Mouse (Mus musculus): Measurements from ENCODE around the gene Sh3kbp1.

Sh3kbp1 gene

DNA sequence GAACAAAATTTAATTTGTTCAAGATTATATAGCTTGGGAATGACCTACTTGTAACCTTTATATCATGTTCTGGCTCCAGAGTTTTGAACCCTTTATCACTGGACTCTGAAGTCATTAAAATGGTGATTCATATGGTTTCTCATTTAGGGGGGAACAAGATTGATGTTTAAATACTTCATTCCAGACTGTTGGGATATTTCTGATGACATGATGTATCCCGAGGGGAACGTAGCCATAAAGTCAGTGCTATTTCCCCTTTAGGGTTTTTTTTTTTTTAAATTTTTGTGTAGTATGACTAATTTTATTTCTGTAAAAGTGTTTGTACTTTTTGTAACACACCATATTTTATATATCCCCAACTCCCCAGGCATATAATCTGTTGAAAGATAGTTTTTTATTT lies 212.7 kb downstream of the Sh3kbp1 start:
- no peak for DNase-seq (ENCODE audit: low read depth)

DNA sequence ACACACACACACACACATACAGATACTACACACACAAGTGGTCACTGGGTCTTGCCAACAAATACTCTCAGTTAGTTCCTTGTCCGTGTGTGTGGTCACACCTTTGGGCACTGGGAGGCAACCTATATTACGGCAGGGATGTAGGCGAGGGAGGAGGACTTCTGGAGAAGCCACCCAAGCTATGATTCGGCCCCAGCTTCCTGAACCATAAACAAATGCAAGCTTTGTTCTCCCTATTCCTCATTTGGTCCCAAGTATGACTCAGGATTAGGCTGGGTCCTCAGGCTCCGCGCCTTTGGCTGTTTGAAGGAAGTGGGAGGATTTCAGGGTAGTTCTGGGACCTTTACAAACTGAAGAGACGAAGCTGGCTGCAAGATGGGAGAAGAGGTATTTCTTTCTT lies 213.2 kb downstream of the Sh3kbp1 start:
- no peak for DNase-seq (ENCODE audit: low read depth)

DNA sequence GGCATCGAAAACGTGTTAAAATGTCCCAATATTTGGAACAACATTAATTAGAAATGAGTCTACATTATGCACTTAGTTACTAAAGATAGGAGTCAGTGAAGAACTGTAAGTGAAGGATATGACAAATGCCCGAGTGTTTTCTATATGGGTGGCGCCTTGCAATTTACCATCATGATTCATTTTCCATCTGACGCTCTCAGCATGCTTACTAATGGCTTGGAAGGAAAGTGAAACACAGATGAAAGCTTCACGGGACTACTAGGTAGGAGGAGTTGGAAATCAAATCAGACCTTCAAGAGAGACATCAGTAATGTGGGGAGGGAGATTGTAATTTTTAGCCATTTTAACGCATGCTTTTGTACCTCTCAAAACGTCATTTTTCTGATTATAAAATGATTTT lies 223.7 kb downstream of the Sh3kbp1 start:
- DNase-seq (ENCODE audit: low read depth), result no peak

DNA sequence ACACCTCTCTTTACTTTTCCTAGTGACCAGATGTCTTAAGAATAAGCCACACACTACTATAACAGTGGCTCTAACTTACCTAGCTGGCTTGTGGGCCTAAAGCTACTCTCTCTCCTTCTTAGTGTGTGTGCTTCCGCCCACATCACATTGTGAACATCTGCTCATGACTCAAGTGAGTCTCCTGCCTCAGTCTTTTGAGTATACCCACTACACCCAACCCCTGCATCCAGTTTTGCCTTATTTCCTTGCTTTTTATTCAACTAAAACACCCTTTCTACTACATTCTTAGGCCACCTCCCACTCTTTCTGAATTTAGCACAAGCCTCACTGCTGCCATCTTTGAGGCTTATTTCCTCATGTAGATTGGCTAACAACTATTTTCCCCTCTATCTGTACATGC lies 229.8 kb downstream of the Sh3kbp1 start:
- DNase-seq (ENCODE audit: low read depth), result no peak

DNA sequence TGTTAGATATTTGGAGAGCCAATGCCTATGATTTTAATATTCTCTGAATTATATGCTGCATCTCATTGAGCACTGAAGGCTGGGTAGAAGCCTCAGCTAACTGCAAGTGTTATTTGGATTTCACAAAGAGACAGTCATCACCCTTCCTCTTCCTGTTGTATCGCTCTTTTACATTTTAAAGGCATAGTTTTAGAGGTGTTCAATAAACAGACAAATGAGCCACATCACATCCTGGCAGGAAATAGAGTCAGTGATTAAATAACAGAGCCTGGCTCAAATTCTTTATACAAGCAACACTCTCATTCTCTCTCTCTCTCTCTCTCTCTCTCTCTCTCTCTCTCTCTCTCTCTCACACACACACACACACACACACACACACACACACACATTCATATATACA lies 231.1 kb downstream of the Sh3kbp1 start:
- DNase-seq (ENCODE audit: low read depth), result no peak

DNA sequence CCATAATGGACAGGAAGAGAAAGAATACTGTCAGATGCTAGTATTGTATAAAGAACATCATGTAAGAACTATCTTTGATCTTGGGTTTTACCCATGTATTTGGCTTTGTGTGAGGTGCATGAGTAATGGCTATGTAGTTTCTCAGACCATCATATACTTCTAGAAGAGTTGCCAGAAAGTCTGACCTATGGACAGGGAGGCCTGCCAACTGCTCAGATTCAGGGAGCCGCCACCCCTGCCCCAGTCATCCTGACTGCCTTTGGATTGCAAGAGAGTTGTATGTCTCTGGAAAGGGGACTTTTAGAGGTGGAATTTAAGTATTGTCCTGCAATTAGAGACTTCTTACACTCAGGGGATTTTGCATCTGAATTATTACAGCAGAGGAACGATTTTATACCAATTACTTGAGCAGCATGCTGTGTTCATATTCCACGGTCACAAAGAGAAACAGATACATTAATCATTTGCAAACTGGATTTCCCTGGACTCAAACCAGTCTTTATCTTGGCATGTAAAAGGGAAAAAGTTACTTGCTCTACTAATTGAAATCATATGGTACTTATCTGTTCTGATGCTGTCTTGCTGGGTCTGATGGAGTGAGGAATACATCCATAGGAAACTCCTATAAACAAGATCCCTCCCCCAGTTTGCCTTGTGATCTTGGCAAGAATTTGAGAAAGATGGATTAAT lies 233.9 kb downstream of the Sh3kbp1 start:
- DNase-seq (ENCODE audit: low read depth), result no peak

DNA sequence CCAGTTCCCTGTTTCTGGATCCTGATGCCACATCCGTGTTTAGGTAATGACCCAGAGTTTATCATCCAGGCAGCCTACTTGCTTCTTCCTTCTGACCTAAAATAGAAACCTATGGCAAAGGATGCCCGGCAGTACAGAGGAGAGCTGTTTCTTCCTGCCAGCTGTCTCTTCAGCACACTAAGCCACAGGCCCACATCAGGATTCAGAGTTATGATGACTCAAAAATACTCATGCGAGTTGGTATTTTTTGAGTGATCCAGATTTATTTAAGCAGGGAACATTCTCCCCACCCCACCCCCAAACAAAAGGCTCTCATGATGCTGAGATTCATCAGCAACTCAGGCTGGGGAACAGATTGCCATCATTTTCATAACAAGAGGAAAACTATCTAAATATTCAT lies 240.6 kb downstream of the Sh3kbp1 start:
- DNase-seq (ENCODE audit: low read depth), result no peak

DNA sequence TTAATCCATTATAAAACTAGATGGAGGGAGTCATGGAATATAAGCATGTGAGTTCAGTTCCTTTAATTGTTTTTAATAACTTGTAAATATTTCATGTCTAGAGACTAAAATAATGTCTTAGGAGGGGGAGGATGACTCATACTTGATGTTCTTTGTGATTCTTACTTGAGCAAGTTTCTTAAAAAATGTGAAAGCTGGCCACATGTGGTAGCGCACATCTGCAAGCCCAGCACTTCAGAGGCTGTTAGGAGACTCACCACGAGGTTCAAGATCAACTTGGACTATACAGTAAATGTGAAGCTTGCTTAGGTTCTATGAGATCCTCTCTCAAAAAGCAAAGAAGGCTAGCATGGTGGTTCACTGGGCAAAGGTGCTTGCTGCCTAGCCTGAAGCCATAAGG lies 245.4 kb downstream of the Sh3kbp1 start:
- DNase-seq (ENCODE audit: low read depth), result no peak

DNA sequence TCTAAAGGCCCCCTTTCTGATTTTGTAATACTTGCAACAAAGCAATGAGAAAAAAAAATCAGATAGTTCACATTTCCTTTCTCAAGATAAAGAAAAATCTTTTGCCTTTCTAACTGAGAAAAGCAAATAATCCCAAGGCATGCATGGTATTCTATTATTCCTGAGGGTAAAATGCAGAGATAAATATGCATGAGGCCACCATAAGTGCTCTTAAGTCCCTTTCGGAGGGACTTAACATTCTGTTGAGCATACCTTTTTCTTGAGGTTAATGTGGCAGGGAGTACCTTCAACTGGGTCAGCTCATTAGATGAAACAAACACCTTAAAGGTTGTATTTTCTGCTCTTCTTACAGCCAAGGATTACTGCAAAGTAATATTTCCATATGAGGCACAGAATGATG lies 250.7 kb downstream of the Sh3kbp1 start:
- no peak for DNase-seq (ENCODE audit: low read depth)

DNA sequence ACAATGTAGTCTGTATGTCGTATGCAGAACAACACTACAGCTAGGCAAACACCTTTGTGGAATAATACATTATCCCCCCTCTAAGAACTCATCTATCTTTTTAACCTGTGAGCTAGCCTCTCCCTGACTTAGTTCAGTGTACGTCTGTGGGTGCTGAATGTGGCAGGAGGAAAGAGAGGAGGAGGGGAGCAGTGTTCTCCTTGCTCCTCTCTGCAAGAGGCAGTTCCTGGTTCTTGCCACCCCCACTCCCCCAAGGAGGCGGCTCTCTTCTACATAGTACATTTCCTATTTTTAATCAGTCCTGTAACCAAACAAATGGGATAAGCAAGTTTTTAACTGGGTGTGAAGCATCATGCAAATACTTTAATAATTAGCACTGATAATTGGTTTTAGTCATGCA lies 252.4 kb downstream of the Sh3kbp1 start:
- no peak for DNase-seq (ENCODE audit: low read depth)

DNA sequence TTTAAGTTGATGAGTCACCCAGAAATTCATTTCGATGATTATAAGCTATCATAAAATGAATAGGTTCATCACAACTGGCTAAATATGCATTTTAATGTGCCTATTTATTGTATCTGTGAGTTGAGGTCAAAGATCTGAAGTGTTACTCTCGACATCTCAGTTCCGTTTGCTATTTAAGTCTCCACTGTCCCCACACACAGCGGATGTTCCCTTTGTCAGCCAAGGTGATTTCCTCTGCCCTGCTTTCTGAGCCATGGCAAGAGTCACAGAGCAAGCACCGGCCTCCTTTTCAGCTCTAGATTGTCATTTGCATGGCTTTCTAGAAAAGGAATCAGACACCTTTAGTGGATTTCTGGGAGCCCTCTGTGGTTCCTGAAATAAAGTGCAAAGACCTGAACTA lies 254.5 kb downstream of the Sh3kbp1 start:
- no peak for DNase-seq (ENCODE audit: low read depth)

DNA sequence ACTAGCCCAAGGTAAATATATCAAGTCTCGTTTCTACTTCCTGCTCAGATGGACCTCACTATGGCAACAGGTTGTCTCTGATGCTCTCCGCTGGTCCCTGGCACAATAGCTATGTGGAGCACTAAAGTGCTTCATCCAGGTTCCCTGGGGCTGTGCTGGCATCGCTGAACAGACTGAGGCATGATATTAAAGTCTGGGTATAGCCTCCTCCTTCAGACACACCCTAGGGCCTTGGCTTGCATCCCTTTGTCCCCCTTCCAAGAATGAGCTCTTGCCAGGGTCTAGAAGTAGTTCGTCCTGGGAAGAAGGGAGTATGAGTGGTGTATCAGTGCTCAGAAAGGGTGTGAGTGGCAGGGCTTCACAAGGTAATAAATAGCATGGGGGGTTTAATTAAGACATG lies 269.5 kb downstream of the Sh3kbp1 start:
- DNase-seq (ENCODE audit: low read depth), result no peak

DNA sequence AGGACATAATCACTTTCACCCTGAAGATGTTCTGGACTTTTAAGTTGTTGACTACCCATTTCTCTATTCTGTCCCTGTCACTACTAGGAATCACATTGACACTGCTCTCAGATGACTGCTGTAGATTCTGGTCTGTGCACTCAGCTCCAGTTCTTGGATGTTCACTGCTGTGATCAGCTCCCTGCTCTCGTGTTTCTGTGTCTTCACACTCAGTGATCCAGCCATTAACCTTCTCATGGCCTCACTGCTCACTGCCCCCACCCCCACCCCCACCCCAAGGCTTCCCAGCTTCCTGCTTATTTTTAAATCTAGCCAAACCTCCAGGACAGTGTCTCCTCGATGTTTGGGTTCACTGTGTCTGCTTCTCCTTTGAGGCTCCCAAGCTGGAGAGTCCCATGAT lies 271.0 kb downstream of the Sh3kbp1 start:
- no peak for DNase-seq (ENCODE audit: low read depth)

DNA sequence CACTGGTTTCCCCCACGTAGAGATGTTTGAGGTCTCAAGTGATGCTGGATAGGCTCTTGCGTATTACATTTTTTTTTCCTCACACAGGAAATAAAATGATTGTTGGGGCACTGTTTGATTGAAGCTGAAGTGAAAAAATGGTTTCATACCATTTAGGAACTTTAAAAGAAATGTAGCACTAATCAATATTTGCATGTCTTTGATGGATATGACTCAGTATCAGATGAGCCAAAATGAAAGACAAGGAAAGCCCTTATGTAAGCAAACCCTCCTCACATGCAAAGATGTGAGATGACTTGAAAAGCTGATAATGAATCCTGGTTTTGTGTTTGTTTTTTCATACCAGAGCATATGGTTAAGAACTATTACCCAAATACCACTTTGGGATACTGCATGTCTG lies 272.0 kb downstream of the Sh3kbp1 start:
- DNase-seq (ENCODE audit: low read depth), result no peak

DNA sequence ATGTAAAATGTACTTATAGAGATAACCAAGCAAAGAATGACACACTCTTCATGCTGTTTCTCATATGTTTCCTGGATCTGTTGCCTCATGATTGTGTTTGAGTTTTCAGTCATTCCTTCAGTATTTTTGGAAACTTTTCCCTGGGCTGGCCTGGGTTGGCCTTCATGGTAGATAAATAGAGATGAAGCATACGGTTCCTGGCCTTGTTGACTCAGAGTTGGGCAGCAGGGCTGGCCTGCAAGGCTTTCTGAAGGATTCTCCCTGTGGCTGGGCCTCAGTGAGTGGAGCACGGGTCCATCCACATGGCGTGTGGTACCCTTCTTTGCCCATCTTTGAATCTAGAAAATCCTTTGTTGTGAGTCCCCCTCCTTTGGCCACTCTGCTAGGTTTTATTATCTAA lies 276.3 kb downstream of the Sh3kbp1 start:
- DNase-seq (ENCODE audit: low read depth), result no peak

DNA sequence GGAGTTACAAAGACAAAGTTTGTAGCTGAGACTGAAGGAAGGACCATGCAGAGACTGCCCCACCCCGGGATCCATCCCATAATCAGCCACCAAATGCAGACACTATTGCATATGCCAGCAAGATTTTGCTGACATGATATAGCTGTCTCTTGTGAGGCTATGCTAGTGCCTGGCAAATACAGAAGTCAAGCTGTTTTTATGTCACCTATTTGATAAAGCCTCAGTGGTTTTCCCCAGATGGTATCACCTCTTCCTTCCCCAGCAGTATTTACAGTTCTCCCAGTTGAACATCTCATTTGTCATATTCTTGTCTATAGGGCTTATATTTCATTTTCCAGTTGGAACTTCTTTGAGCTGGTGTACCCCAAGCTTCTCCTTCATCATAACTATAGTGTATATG lies 280.6 kb downstream of the Sh3kbp1 start:
- DNase-seq (ENCODE audit: low read depth), result no peak

DNA sequence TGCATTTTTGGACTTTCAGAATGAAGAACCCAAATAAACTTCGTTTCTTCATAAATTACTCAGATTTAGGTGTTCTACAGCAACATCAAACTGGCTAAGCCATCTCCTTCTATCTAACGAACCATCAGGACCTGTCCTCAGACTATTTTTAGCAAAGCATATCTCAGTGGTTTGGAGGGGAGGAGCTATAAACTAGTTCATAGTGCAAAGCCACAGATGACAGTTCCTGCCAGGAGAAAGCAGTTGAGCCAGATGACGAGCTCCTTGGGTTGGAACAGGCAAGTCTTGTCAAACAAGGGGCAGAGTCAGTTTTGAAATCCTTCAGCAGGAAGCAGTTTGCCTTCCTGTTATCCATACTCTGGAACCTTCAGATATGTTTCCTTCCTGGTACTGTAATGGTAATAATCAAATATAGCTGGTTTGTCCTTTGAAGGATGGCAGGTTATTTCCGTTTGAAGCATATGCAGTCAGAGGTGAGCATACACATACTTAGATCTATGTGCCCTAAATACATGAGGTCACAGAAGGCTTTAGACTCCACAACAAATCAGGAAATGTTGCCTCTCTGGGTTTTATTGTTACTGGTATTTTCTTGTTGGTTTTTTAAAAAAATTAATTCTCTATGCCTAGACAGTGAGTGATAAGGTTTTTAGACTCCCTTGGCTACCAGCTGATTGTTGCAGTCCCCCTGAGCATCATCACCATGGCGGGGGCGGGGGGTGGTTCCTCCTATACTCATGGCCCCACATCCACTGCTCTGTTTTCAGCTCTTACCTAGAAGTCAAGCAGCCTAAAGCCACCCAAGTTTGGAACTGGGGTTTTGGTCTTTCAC lies 282.6 kb downstream of the Sh3kbp1 start:
- DNase-seq (ENCODE audit: low read depth), result no peak

DNA sequence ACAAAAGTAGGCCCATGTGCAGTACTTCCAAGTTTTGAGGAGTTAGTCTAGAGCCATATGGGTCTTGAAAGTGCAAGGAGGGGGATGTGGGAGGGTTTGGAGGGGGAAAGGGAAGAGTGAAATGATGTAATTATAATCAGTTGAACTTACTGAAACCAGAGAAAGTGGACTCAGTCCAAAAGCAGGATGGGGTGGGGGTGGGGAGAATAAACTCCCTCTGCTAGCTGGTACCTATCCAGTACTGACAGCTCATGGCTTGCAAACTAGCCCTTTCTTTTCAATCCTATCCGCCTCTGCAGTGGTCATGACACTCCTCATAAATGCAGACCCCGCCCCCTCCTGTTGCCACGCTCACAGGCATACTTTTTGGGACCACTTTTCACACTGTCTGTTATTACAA lies 283.5 kb downstream of the Sh3kbp1 start:
- DNase-seq (ENCODE audit: low read depth), result no peak

DNA sequence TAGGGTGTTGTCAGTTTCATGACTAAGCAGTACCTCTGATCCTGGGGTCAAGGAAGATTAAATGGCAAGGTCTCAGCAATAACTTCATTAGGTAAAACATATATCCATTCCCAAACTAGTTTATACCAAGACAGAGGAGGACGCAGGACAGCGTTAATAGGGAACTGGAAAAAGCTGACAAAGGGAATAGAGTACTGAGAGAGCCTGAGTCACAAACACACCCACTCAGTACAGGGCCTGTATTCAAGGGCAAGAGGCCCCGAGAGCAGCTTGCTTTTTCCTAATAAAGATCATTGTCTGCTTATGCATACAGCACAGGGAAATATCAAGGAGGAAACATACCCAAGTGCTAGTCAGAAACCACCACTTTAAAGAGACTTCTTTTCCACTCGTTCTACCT lies 284.5 kb downstream of the Sh3kbp1 start:
- no peak for DNase-seq (ENCODE audit: low read depth)

DNA sequence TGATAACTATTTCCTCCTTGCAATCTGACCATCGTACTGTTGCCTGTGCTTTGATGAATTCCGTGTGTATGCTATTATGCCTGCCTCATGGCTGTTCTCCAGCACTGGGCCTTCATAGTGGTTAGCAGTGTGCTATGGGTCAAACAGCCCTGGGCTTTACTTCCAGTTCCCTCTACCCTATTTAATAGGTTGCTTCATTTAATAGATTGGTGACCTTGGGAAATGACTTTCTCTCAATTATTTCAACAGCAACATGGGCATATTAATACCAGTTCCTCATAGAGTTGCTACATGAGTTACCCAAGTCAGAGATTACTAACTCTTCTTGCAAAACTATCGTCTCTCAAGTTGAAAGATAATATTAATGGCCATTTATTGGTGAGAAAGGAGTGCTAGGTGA lies 285.0 kb downstream of the Sh3kbp1 start:
- DNase-seq (ENCODE audit: low read depth), result no peak

DNA sequence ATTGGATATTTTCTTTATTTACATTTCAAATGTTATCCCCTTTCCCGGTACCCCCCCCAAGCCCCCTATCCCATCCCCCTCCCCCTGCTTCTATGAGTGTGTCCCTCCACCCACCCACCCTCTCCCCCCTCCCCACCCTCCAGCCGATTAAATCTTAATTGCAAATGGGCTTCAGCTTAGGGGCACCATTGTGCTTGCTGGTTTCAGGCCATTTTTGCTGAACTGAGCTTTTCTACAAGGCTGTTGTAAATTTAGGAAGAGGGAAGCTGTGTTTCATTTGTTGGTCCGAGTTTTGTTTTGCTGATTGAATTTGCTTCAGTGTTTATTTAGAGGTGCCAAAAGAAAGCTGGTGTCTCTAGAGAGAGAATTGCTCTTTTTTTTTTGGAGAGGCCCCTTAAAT lies 286.4 kb downstream of the Sh3kbp1 start:
- DNase-seq (ENCODE audit: low read depth), result no peak

DNA sequence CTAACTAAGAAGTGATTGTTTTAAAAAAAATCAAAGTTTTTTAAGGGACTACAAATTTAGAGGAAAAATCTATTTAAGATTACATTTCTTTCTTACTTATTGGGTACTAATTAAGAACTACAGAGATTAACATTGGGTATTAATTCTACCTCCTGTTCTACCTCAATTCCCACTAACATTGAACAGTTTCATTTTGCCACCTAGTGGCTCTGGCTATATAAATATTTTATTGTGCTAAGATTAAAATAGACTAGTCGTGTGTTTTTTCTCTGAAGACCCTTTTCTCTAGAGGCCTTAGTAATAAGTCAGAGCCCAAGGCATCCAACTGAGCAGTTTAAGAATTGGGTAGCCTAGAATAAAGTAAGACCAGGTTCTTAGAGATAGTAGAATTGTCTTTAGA lies 288.1 kb downstream of the Sh3kbp1 start:
- DNase-seq (ENCODE audit: low read depth), result no peak

DNA sequence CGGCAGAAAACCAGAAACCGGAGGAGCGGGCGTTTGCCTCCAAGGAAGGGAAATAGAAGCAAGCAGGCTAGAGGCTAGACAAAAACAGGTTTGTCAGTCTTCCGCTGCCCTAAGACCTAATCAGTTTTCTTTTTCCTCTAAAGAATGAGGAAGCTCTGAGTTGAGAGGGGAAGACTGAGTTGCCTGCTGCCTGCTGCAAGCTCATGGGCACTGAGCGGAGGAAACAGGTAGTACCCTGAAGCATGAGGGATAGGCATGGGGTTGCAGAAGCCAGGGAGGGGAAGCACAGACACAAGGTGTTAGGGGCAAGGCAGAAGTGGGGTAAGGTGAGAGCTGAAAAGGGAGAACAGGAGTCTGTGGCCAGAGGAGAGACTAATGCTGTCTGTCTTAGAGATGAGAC lies 297.7 kb downstream of the Sh3kbp1 start:
- DNase-seq (ENCODE audit: low read depth), result no peak

DNA sequence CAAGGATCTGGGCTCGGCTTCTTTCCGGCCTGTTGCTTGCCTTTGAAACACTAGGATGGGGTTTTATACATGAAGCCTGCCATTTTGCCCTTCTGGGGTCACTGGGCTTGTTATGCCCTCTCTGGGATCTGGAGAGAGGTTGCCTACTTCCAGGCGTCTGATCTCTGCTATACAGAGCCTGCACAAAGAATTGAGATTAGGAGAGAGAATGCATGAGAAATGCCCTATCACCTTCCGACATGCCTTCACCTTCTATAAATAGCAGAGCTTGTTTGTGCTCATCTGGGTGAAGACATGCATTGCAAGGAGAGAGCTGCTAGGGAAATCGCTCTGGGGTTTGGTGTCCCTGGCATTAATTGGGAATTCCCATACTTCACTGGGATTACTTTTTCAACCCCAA lies 301.1 kb downstream of the Sh3kbp1 start:
- DNase-seq (ENCODE audit: low read depth), result no peak

Measured in c-Kit-positive CD71-positive TER-119-negative erythroid progenitor cells, embryonic 14.5 days (primary cell).